16 mouse cellular contexts compared by ENCODE assay signal in the genomic region with DNA sequence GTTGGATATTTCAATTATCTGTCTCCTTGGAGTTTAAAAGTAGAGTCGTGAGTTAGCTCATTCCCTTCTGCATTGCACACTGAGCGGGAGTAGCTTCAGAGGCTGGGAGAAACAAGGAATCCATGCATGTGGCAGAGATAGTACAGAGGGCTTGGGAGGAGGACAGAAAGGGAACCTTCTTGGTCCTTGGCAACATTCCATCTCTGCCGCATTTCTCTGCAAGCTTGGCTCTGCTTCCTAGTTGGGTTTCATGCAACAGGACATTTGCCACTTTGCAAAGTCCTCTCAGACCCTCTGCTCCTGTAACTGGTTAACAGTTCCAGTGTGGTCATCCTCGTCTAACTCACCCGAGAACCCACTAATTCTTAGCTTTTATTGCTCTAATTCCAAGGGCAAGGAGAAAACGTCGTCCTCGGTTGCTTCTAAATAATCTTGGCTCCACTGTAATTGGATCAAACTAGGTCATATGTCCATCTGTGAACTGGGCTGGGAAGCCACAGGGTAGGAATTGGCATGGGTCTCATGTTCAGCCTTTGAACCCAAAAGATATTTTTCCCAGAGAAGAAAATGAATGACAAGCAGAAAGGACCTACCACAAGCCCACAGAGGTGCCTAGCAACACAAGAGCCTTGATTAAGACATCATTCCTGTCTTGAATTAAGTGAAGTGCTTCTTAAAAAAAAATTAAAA. TPM values are rescaled to one million over a fixed set of nuclear protein-coding genes. Genes with fewer than 3 reads are reported as not detected.
"Had no signal": no experiment of that assay in that cellular context is flagged by ENCODE, and none has a peak within 500 bp of the region (broad histone marks: within the 10 kb centered on the region; RNA-seq: fewer than 3 reads in every experiment).

No protein-coding gene starts in this region.

- H3K4me2 ChIP-seq: kidney, embryonic 15.5 days; liver, embryonic 11.5 days; liver, embryonic 15.5 days; midbrain, embryonic 11.5 days; midbrain, embryonic 15.5 days; neural tube, embryonic 13.5 days; stomach, embryonic 15.5 days had no signal

- H3K4me1 ChIP-seq: kidney, embryonic 15.5 days; liver, embryonic 15.5 days; megakaryocyte, embryonic 14.5 days; midbrain, embryonic 15.5 days; neural tube, embryonic 13.5 days; stomach, embryonic 15.5 days had no signal

- DNase-seq: kidney, postnatal 14 days; lung, adult 2 months; lung, postnatal 10 days; right cerebral cortex, postnatal 14 days; thymus, postnatal 36 days had no signal

- H3K9ac ChIP-seq: kidney, embryonic 15.5 days; liver, embryonic 15.5 days; midbrain, embryonic 15.5 days; neural tube, embryonic 13.5 days; stomach, embryonic 15.5 days had no signal

- ATAC-seq: midbrain, embryonic 15.5 days had no signal

- H3K27ac ChIP-seq: kidney, embryonic 15.5 days; left cerebral cortex, adult 2 months; limb, embryonic 10.5 days; liver, embryonic 15.5 days; macrophage; midbrain, embryonic 15.5 days; neural tube, embryonic 13.5 days; stomach, embryonic 15.5 days had no signal

- H3K36me3 ChIP-seq: kidney, embryonic 15.5 days; limb, embryonic 10.5 days; liver, embryonic 15.5 days; midbrain, embryonic 15.5 days; neural tube, embryonic 13.5 days; stomach, embryonic 15.5 days had no signal

- H3K27me3 ChIP-seq: kidney, embryonic 15.5 days; liver, embryonic 15.5 days; midbrain, embryonic 15.5 days; neural tube, embryonic 13.5 days; stomach, embryonic 15.5 days had no signal

- H3K4me3 ChIP-seq: kidney, embryonic 15.5 days; left cerebral cortex, adult 2 months; limb, embryonic 10.5 days; liver, embryonic 15.5 days; megakaryocyte, embryonic 14.5 days; midbrain, embryonic 15.5 days; neural tube, embryonic 13.5 days; stomach, embryonic 15.5 days had no signal

- H3K9me3 ChIP-seq: kidney, embryonic 15.5 days; limb, embryonic 10.5 days; liver, embryonic 15.5 days; midbrain, embryonic 15.5 days; neural tube, embryonic 13.5 days; stomach, embryonic 15.5 days had no signal

RNA-seq across cellular contexts. Expression of a gene that starts 32.2 kb away (rescaled TPM):
- polyA plus RNA-seq: macrophage had no signal
